Mouse (Mus musculus): ENCODE results near the gene Snx32. TPM values are rescaled to one million over a fixed set of nuclear protein-coding genes. Genes with fewer than 3 reads are reported as not detected.

Gene Snx32
- polyA plus RNA-seq (2012): 1.3 and 1.5 TPM in 2 replicates

DNA sequence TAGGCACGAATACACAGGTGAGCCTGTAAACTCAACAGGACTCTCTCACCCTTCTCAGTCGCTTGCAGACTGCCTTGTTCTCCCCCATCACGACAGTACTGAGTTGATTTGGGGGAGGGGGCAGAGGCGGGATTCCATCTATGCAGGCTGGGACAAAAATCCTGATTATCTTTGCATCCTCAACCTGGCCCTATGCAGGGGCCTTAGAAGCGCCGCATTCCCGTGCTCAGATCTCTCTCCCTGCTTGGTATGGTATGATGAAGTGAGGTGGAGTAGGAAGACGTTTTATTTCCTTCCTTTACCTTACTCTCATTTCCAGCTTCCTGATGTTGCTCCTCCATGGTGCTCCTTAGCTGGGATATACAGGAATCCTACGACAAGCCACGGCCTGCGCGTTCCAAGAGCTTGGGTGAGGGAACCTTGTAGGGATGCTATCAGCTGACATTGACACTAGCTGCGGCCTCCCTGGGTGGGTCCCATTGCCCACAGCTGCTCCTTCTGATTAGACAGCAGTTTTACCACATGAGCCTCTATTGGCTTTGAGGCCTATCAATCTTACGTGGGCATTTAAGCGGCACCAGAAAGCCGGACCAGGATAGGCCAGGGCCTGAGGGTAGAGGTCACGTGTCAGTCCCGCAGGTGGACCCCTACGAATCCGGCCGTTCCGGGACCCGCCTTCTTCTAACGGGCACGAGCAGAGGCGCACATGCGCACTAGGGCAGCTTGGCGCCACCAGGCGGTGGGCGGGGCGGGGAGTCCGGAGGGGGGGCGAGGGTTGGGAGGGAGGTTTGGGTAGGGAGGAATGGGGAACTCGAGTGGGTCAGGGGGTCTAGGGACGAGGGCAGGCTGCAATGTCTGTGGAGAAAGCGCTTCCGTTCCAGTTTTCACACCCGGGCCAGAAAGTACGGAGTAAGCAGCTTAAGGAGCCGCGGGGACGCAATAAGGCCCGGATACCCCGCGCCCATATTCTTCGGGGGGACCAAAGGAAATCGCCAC lies at the start of gene Snx32:
Gene Snx32, minus strand, starts transcription at position 508 of the 996 bp plus-strand sequence.
- Histone ChIP-seq H3K36me3 (ENCODE audit: control insufficient read depth) (peaks cover 3% of the 10 kb centered on the region), H3K4me3 (replicated peaks) (peak within 1 kb of the TSS; percentile 75), H3K9me3 (ENCODE audit: control insufficient read depth, low read length) (no peaks in the 10 kb centered on the region), H3K27me3 (ENCODE audit: control insufficient read depth) (no peaks in the 10 kb centered on the region), H3K4me1 (ENCODE audit: control insufficient read depth) (peaks cover 53% of the 10 kb centered on the region)
- TF ChIP-seq GATA1 (IDR thresholded peaks at IDR 0.05; ENCODE audit: low read length): peak; percentile 63; the same call in 1 of the 2 replicates
- peak; percentile 70 for TF ChIP-seq TAL1 (IDR thresholded peaks at IDR 0.05; ENCODE audit: low read length)

DNA sequence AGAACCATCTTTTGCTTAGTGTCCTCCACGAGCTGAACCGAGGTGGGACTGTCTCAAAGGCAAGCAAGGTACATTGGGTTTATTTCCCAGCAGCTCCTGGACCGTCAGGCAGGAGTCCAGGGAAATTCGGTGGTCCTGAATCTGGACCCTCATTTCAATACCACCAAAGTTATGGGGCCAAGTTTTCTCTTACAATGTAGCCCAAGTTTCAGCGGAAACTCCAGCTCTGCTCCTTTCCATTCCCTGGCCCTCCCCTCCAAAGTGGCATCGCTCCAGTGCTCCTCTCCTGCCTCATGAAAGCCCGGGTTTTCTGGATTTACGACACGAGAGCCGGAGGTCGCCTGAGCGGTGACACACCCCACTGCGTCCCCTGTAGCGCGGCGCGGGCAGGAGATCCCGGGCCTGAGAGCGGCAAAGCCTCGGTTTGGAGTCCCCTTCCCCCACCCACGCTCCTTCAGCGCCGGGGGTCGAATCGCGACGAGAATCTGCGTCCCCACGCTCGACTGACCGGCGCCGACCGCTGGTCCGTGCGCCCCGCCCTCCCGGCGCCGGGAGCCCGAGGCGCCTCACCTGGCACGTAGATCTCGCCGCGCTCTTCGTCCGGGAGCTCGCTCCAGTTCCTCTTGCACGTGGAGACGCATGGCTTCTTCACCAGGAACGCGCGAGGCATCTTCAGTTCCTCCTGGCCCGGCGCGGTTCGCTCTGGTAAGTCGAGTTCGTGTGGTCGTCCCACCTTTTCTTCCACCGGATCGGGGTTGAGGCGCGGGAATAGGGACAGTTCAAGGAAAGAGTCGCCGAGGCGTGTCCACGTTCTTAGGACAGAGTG lies 49.5 kb upstream of the Snx32 start:
- Histone ChIP-seq H3K36me3 (ENCODE audit: control insufficient read depth) (no peaks in the 10 kb centered on the region), H3K27me3 (ENCODE audit: control insufficient read depth) (peaks cover 93% of the 10 kb centered on the region), H3K4me1 (ENCODE audit: control insufficient read depth) (peaks cover 7% of the 10 kb centered on the region), H3K4me3 (replicated peaks) (no peak overlapping the region), H3K9me3 (ENCODE audit: control insufficient read depth, low read length) (peaks cover 10% of the 10 kb centered on the region; the same call in 1 of the 2 replicates)
- TF ChIP-seq GATA1 (IDR thresholded peaks at IDR 0.05; ENCODE audit: low read length) (no peak), TAL1 (IDR thresholded peaks at IDR 0.05; ENCODE audit: low read length) (no peak)

DNA sequence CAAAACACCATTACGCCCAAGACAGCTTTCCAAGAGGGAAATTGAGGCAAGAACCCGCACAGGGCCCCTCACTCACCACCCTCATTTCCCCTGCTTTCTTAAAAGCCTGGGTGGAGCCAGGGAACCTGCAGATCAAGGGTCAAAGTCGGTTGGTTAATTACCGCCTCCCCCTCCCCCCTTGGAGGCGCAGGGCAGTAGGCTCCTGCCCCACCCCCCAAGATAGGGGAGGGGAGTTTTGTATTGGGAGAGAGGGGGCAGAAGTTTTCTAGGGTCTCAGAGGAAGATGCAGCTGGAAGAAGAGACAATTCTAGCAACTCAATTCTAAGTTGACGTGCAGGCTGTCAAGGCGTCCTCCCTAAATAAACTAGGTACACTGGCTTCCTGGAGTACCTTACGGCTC lies 48.9 kb upstream of the Snx32 start:
- H3K27me3 ChIP-seq (ENCODE audit: control insufficient read depth): peaks cover 87% of the 10 kb centered on the region
- no peak overlapping the region for H3K4me3 ChIP-seq (replicated peaks)
- H3K36me3 ChIP-seq (ENCODE audit: control insufficient read depth): no peaks in the 10 kb centered on the region
- peaks cover 7% of the 10 kb centered on the region for H3K4me1 ChIP-seq (ENCODE audit: control insufficient read depth)
- H3K9me3 ChIP-seq (ENCODE audit: control insufficient read depth, low read length): peaks cover 10% of the 10 kb centered on the region; the same call in 1 of the 2 replicates
- TF ChIP-seq GATA1 (IDR thresholded peaks at IDR 0.05; ENCODE audit: low read length): no peak
- TF ChIP-seq TAL1 (IDR thresholded peaks at IDR 0.05; ENCODE audit: low read length): no peak

DNA sequence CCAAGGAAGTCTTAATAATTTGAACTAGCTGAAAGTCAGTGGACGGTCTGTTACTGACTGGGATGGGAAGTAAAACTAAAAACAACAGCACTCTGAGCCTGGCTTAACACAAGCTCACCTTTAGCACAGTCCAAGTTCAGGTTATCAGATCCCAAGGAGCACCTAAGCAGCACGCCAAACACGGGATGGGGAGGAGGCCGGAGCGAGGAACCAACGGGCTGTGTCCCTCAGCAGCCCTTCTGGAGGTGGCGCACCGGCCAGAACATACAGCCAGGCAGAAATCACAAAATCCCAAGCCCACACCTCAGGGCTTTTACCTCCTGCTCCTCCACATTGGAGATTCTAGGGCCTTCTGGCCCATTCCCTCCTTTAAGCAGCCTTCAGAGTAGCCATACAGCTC lies 48.4 kb upstream of the Snx32 start:
- Histone ChIP-seq H3K36me3 (ENCODE audit: control insufficient read depth) (no peaks in the 10 kb centered on the region), H3K27me3 (ENCODE audit: control insufficient read depth) (peaks cover 82% of the 10 kb centered on the region), H3K4me1 (ENCODE audit: control insufficient read depth) (peaks cover 7% of the 10 kb centered on the region), H3K9me3 (ENCODE audit: control insufficient read depth, low read length) (peaks cover 10% of the 10 kb centered on the region; the same call in 1 of the 2 replicates), H3K4me3 (replicated peaks) (no peak overlapping the region)
- TF ChIP-seq GATA1 (IDR thresholded peaks at IDR 0.05; ENCODE audit: low read length) (no peak), TAL1 (IDR thresholded peaks at IDR 0.05; ENCODE audit: low read length) (no peak)

DNA sequence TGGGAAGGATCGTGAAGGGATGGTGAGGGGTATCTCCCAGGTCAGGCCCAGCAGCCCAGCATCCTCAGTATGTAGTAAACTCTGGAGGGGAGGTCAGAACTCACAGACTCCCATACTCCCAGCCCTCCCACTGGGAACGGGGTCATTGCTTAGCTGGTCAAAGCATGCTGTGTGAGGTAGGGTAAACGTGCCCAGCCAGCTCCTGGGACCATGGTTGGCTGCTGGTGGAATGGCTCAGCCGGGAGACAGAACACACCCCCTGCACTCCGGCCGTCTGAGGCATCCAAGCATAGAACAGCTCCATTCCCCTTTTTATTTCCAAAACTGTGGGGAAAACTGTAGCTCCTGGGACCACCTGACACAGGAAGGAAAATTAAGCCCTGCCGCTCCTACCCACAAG lies 47.8 kb upstream of the Snx32 start:
- H3K4me3 ChIP-seq (replicated peaks): no peak overlapping the region
- peaks cover 76% of the 10 kb centered on the region for H3K27me3 ChIP-seq (ENCODE audit: control insufficient read depth)
- TF ChIP-seq GATA1 (IDR thresholded peaks at IDR 0.05; ENCODE audit: low read length) (no peak), TAL1 (IDR thresholded peaks at IDR 0.05; ENCODE audit: low read length) (no peak)
- H3K36me3 ChIP-seq (ENCODE audit: control insufficient read depth): no peaks in the 10 kb centered on the region
- peaks cover 7% of the 10 kb centered on the region for H3K4me1 ChIP-seq (ENCODE audit: control insufficient read depth)
- peaks cover 10% of the 10 kb centered on the region; the same call in 1 of the 2 replicates for H3K9me3 ChIP-seq (ENCODE audit: control insufficient read depth, low read length)

DNA sequence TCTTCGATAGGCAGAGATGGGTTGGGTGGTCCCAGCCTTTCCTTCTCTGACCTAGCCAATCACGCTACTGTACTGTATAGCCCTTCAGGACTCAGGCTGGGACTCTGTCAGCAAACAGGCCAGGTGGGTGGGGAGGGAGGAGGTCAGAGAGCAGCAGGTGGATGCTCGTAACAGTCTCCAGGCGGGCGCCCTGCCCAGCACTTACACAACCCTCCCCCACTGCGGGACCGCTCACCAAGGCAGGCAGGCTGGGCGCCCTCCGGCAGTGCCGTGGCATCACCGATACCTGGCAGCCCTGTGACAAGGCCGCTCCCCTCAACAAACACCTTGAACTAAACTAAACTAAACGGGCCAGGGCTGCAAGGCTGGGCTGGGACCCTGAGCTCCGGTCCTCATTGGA lies 43.9 kb upstream of the Snx32 start:
- H3K4me1 ChIP-seq (ENCODE audit: control insufficient read depth): no peaks in the 10 kb centered on the region
- peaks cover 41% of the 10 kb centered on the region for H3K27me3 ChIP-seq (ENCODE audit: control insufficient read depth)
- no peak overlapping the region for H3K4me3 ChIP-seq (replicated peaks)
- peaks cover 2% of the 10 kb centered on the region; the same call in 1 of the 2 replicates for H3K9me3 ChIP-seq (ENCODE audit: control insufficient read depth, low read length)
- no peaks in the 10 kb centered on the region for H3K36me3 ChIP-seq (ENCODE audit: control insufficient read depth)
- no peak for TF ChIP-seq GATA1 (IDR thresholded peaks at IDR 0.05; ENCODE audit: low read length)
- TF ChIP-seq TAL1 (IDR thresholded peaks at IDR 0.05; ENCODE audit: low read length): no peak

DNA sequence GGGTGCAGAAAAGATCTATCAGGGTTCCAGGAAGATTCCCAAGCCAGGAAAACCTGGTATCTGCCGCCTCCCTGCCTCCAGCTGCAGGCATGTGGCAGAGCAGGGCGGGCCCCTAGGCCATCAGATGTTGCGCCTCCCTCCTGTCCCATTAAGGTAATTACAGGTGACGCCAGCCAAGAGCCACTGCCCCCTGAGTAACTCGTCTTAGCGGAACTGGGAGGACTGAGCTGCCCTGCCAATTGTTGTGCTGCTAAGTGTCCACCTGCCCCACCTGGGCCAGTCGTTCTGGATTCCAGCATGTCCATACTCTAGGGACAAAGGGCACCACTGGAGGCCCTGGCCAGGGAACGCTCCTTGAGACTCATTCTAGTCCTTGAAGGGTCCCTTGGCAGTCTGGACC lies 43.5 kb upstream of the Snx32 start:
- Histone ChIP-seq H3K4me3 (replicated peaks) (no peak overlapping the region), H3K4me1 (ENCODE audit: control insufficient read depth) (no peaks in the 10 kb centered on the region), H3K9me3 (ENCODE audit: control insufficient read depth, low read length) (peaks cover 1% of the 10 kb centered on the region; the same call in 1 of the 2 replicates), H3K27me3 (ENCODE audit: control insufficient read depth) (peaks cover 36% of the 10 kb centered on the region), H3K36me3 (ENCODE audit: control insufficient read depth) (no peaks in the 10 kb centered on the region)
- TF ChIP-seq GATA1 (IDR thresholded peaks at IDR 0.05; ENCODE audit: low read length) (no peak), TAL1 (IDR thresholded peaks at IDR 0.05; ENCODE audit: low read length) (no peak)

DNA sequence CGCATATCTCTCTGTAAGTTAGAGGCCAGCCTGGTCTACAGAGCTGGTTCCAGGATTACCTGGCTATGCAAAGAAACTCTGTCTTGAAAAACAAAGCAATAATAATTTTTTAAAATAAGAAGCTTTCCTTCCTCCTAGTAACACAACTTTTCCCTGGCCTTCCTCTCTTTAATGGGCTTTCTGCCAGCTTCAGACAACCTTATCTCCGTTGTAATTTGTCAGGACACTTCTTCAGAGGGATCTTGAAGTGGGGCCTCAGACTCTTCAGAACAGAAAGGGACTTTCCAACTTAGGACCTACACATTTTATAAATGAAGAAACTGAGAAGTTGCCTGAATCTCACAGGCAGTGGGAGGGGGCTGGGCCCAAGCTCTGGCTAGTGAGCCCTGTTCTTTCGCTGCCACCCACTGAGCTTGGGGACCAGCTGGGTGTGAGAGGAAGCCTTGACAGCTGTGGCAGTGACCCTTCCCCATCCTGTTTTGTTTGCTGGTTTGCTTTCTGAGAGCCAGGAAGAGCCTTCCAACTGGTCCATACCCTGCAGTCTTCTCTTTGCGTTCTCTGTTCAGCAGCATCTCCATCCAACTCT lies 37.2 kb upstream of the Snx32 start:
- Histone ChIP-seq H3K9me3 (ENCODE audit: control insufficient read depth, low read length) (no peaks in the 10 kb centered on the region), H3K4me1 (ENCODE audit: control insufficient read depth) (no peaks in the 10 kb centered on the region), H3K36me3 (ENCODE audit: control insufficient read depth) (no peaks in the 10 kb centered on the region), H3K27me3 (ENCODE audit: control insufficient read depth) (peaks cover 4% of the 10 kb centered on the region; the same call in 1 of the 2 replicates), H3K4me3 (replicated peaks) (no peak overlapping the region)
- TF ChIP-seq GATA1 (IDR thresholded peaks at IDR 0.05; ENCODE audit: low read length) (no peak), TAL1 (IDR thresholded peaks at IDR 0.05; ENCODE audit: low read length) (no peak)
